Mouse (Mus musculus): ENCODE results near the gene Arl4d.

- no peak for TF ChIP-seq EP300 (IDR thresholded peaks at IDR 0.05)
- no peak for TF ChIP-seq CTCF (IDR thresholded peaks at IDR 0.05)
Observed at GRCm38 (mm10) chr11:101706764-101707448, 41.6 kb downstream of the Arl4d start.

Data from lung, postnatal 0 days (tissue).